In the genomic region with DNA sequence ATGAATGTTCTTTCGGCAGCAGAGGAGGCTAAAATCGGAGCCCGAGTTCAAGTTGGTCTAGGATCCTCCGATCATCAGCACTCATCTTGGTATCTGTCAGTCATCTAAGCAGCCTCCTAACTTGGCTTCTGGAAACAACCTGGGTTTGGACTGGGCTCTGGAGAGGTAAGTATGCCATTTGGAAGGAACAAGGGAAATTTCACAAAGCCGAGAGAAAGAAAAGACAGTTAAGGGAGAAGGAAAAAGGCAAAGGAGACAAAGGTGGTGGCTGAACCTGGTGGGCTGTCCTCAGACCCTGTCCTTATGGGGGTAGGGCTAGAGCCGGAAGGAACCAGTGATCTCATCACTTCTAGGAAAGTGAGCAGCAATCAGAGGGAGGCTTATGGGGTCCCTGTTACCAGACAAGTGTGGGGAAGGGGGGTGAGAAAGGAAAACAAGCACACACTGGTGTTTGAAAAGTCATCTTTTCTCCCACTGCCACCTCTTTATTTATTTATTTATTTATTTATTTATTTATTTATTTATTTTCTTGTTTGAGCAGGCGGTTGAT, we compare ENCODE assay signal across 11 mouse cellular contexts.
DNase-seq lines count a peak whose midpoint lies in the region; ATAC-seq and TF ChIP-seq lines count a peak whose summit lies in the region.
"Had no signal": no experiment of that assay in that cellular context is flagged by ENCODE, and none has a peak within 500 bp of the region (broad histone marks: within the 10 kb centered on the region; RNA-seq: fewer than 3 reads in every experiment).

No protein-coding gene starts in this region.

- 23% methylated on average over 7 of the region's 7 CpGs for WGBS in heart, embryonic 11.5 days (ENCODE audit: insufficient replicate concordance)
- 37% methylated on average over 7 of the region's 7 CpGs for WGBS in liver, postnatal 0 days (ENCODE audit: insufficient replicate concordance)

- no peak overlapping the region for H3K9ac ChIP-seq in heart, embryonic 11.5 days (ENCODE audit: low read depth, low read length)
- no peak overlapping the region for H3K9ac ChIP-seq in liver, postnatal 0 days (replicated peaks)

- peaks cover 23% of the 10 kb centered on the region for H3K4me1 ChIP-seq in heart, embryonic 11.5 days (ENCODE audit: control insufficient read depth, insufficient read depth, low read length)
- H3K4me1 ChIP-seq in liver, postnatal 0 days (ENCODE audit: insufficient read depth): 0 out of 2 replicates have a peak, but pooled peaks cover 2% of the 10 kb centered on the region

- TF ChIP-seq EP300 in liver, postnatal 0 days (IDR thresholded peaks at IDR 0.05; ENCODE audit: low read depth): no peak

- TF ChIP-seq CTCF in liver, postnatal 0 days (IDR thresholded peaks at IDR 0.05; ENCODE audit: low read depth): no peak

- H3K36me3 ChIP-seq in heart, embryonic 11.5 days (ENCODE audit: control insufficient read depth, insufficient read depth, low read length): no peaks in the 10 kb centered on the region
- H3K36me3 ChIP-seq in liver, postnatal 0 days (replicated peaks; ENCODE audit: insufficient read depth, low read length): no peaks in the 10 kb centered on the region

- intact Hi-C loops in heart, postnatal 14 days (cut with DNase I): no loop called here

- ATAC-seq in heart, embryonic 11.5 days (replicated peaks; ENCODE audit: insufficient number of reproducible peaks, low FRiP score, low TSS enrichment): no peak
- ATAC-seq in liver, postnatal 0 days: no peak
- ATAC-seq: intestine, postnatal 0 days had no signal

- H3K4me3 ChIP-seq in heart, embryonic 11.5 days (ENCODE audit: low read depth, low read length): no peak overlapping the region
- no peak overlapping the region for H3K4me3 ChIP-seq in liver, postnatal 0 days (ENCODE audit: low read depth, low read length)

- H3K27ac ChIP-seq in heart, embryonic 11.5 days (ENCODE audit: low read depth, low read length): no peak overlapping the region
- no peak overlapping the region for H3K27ac ChIP-seq in liver, postnatal 0 days (ENCODE audit: low read depth)

- H3K4me2 ChIP-seq in heart, embryonic 11.5 days: peak overlapping the region; percentile 65
- peak overlapping the region; percentile 47 for H3K4me2 ChIP-seq in liver, postnatal 0 days (ENCODE audit: low read depth, low read length)

- no peak for DNase-seq in heart, postnatal 14 days
- peak; percentile 20 for DNase-seq in thymus, postnatal 4 days
- DNase-seq in thymus, postnatal 14 days: no peak
- DNase-seq in liver, postnatal 0 days: no peak
- DNase-seq in retina, postnatal 1 day: peak; percentile 41
- DNase-seq in cerebellum, adult 9-11 months: no peak
- DNase-seq in spleen, postnatal 14 days (ENCODE audit: low spot score in 2 of 2): no peak
- DNase-seq: cerebellum, postnatal 25 days; right cerebral cortex, postnatal 14 days had no signal

- H3K9me3 ChIP-seq in heart, embryonic 11.5 days (replicated peaks; ENCODE audit: control insufficient read depth, low read length): no peaks in the 10 kb centered on the region
- H3K9me3 ChIP-seq in liver, postnatal 0 days (ENCODE audit: low read length): no peaks in the 10 kb centered on the region

- no peaks in the 10 kb centered on the region for H3K27me3 ChIP-seq in heart, embryonic 11.5 days (ENCODE audit: control insufficient read depth, insufficient read depth, low read length)
- no peaks in the 10 kb centered on the region for H3K27me3 ChIP-seq in liver, postnatal 0 days (ENCODE audit: insufficient read depth, low read length)

Comparison
In these comparisons a context has a peak if more than half of its experiments do, and no peak if none do; other contexts are left out.
1. DNase-seq: peak in thymus, postnatal 4 days (single experiment) and retina, postnatal 1 day (single experiment); none in heart, postnatal 14 days (0 of 2), thymus, postnatal 14 days (single experiment), liver, postnatal 0 days (single experiment), cerebellum, adult 9-11 months (single experiment) and spleen, postnatal 14 days (0 of 2).